Mouse (Mus musculus) bone marrow, adult 2 months (tissue): ENCODE measurements around the gene Ckap4.

Experiments
- CTCF ChIP-seq: fragments of 200-500 bp; IDR thresholded peaks from 2 replicates; pipeline ENCODE4 v1.5.1; 2011; ENCODE audit warnings: low read length, control low read depth; ENCODE audit not compliant: control insufficient read depth, insufficient read depth
- POLR2A ChIP-seq: fragments of 200-500 bp; IDR thresholded peaks from 2 replicates; pipeline ENCODE4 v1.6.1; 2011; ENCODE audit warnings: low read depth, mild to moderate bottlenecking, control low read depth, low read length, borderline replicate concordance; ENCODE audit not compliant: control insufficient read depth

DNA sequence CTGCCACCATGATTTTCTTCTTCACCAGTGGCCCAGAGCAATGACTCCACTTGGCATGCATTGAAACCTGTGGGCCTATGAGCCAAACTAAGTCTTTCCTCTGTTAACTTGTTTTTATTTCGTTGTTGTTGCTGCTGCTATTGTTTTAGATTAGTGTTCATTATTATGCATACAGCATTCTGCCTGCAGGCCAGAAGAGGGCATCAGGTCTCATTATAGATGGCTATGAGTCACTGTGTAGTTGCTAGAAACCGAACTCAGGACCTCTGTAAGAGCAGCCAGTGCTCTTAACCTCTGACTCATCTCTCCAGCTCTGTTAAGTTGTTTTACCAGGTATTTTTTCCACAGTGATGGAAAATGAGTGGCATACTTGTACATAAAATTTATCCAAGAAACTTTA lies 50.8 kb downstream of the Ckap4 start:
- TF ChIP-seq CTCF, result no peak
- no peak for TF ChIP-seq POLR2A
